Mouse (Mus musculus): ENCODE data around the gene Glo1. TPM values are rescaled to one million over a fixed set of nuclear protein-coding genes. Genes with fewer than 3 reads are reported as not detected.
A peak's percentile ranks its signal among the peaks of the same experiment; 100 is the strongest.
"Not testable (repeated sequence)": the region's sequence is repeated elsewhere in the genome, so short reads cannot be mapped to it uniquely, and the experiment has no call there.

Gene Glo1
- 100 to 1,000 TPM; 153 TPM for total RNA-seq (2021)
- long read RNA-seq, full-length matches to known transcripts = 383 of 406 reads
- long read RNA-seq, partial matches to known transcripts = 9 of 406 reads
- long read RNA-seq, other reads (novel, unspliced or antisense) = 14 of 406 reads

DNA sequence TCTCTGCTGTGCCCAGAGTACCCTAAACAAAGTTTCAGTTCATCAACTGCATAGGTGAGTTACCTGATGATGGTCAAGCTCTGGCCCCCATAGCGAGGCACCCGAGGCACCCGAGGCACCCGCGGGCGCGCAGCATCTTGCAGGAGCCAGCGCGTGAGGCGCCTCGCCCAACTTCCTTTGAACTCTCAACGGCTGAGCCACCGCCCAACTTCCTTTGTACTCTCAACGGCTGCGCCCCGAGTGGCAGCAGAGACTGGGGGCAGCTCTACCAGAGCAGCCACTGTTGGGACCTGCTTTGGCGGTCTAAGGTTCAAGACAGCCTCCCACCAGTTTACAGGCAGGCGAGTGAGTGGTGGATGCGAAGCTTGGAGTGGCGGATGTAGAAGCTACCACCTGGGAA lies at the start of gene Glo1:
Gene Glo1 (minus strand): TSS at position 153 of the 400 bp plus-strand sequence.
- DNase-seq (ENCODE audit: low spot score in 2 of 2) = not testable (repeated sequence)

DNA sequence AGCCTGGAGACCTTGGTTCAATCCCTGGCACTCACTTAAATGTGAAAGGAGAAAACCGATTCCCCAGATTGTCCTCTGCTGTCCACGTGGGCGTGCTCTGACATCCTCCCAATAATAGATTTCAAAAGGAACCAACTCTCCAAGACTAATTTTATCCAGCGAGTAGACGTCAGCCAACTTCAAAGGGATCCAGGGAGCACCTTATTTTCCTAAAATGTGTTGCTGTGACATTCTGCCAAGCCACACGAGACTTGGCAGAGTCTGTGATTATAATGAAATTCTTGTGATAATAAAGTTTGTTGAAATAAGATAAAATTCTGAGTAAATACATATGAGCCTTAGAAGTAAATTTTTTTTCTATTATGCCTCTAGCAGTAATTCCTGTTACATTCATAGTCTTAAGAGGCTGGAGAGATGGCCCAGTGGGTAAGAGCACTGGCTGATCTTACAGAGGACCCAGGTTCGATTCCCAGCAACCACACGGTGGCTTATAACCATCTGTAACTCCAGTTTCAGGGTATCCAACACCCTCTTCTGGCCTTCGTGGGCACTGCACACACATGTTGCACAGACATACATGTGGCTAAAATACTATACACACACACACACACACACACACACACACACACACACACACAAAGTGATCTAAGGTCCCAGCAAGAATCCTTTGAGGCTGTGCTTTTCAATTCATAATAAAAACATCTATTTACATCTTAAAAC lies 48.5 kb upstream of the Glo1 start:
- DNase-seq (ENCODE audit: low spot score in 2 of 2) = no peak

DNA sequence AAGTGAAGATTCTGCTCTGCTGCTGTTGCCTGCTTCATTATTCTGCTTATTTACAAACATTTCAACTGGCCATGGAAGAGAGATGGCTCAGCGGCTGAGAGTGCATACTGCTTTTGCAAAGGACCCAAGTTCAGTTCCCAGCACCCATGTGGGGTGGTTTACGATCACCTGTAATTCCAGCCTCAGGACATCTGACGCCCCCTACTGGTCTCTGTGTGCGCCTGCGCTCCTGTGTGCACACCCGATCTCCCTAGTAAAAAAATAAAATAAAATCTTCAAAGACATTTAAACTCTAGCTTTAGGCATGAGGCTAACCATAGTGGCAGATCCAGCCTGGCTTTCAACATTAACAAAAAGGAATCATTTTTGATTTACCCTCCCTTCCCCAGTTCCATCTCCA lies 46.4 kb upstream of the Glo1 start:
- DNase-seq (ENCODE audit: low spot score in 2 of 2) = no peak

DNA sequence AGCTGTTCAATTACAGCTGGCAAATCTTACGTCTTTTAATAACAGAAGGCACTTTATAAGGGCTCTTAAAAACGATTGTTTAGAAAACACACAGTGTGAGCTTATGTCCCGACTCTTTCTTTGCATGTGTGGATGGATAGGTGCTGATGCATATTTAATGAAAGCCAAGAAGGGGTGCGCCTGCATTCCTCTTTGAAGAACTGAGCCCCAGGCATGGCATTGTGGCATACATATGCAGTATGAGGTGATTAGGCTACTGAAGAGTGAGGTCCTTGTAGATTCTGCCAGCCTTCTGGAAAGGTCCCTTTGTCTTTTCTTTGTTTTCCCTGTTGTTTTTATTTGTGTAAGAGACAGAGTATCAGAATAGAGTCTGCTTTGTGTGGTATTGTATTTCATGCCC lies 45.9 kb upstream of the Glo1 start:
- DNase-seq (ENCODE audit: low spot score in 2 of 2) = no peak

DNA sequence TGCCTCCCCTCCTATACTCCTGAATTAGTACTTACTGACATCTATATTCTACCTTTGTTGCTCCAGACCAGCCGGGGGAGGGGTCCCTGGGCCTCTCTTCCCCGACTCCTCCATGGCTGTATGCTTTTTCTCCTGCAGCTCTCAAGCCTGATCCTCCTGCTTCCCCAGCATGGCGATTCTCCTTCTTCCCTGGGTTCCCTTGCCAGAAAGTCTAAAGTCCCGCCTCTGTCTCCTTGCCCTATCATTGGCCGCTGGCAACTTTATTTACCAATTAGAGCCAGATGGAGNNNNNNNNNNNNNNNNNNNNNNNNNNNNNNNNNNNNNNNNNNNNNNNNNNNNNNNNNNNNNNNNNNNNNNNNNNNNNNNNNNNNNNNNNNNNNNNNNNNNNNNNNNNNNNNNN lies 38.2 kb upstream of the Glo1 start:
- no peak for DNase-seq (ENCODE audit: low spot score in 2 of 2)

DNA sequence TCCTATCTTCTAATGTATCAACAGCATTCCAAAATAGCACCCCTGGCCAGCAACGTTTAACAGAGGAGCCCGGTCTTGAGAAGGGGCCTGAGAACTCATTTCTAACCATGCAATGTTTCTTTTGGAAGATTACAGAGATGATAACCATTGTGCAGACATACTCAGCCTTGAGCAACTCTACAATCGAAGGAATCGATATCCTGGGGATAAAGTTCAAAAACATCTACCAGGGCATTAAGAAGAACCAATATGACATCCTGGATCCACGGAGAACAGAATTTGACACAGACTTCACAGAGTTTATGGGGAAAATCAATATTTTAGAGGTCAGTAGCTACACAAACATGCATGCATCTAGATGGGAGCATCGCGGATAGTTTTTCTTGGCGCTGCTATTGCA lies 36.5 kb upstream of the Glo1 start:
- DNase-seq (ENCODE audit: low spot score in 2 of 2) = no peak

DNA sequence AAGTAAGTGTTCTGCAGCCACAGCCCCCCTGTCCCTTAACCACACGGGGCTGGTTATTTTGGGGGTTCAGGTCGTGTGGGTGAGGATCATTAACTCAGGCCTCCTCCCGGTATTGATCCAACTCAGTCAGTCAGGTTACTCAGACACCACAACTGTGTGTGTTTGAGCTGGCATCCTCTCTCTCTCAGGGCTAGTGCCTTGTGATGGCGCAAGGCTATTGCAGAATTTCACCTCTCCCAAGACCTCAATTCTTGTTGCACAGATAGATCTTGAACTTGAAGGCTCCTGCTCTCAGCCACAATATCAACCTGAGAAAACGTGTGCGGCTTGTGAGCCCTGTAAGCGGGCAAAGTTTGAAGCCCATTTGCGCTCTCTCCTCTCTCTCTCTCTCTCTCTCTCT lies 35.5 kb upstream of the Glo1 start:
- DNase-seq (ENCODE audit: low spot score in 2 of 2) = no peak

DNA sequence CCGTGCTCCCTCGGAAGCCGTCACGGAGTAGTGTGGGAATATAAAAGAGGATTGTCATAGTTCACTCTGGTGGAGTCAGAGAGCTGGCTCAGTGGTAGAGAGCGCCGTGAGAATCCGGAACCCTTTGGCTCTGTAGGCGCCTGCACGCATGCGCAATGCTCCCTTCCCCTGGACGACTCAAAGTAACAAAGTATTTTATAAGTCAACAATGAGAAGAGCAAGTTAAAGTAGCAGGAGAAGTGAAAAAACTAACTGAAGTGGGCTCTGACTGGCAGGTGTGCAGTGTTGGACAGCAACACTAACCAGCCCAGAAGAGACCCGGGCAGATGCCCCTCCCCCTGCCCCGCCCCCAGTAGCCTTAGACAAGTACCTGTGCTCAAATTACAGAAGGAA lies 31.5 kb upstream of the Glo1 start:
- DNase-seq (ENCODE audit: low spot score in 2 of 2) = peak; percentile 63 to 71

DNA sequence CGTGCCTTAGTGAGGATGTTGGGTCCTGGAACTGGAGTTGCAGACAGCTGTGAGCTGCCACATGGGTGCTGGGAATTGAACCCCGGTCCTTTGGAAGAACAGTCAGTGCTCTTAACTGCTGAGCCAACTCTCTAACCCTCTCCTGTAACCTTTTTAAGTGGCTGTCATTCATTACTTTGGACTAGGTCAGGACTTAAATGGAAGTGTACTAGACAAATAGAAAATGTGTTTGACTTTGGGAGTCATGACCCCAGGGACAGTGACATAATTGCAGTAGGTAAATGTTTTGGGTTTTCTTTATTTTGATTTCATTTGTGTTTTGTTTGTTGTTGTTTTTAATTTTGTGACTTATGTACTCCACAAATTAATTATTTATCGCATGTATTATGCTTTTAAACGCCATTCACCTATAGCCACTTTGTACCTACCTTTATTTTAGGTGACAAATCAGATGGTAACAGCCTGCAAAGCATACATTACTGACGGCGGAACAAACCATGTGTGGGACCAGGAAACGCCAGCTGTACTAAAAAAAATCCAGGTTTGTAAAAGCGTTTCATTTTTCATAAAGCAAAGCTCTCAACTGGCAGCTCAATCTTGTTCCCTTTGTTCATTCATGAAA lies 31.0 kb upstream of the Glo1 start:
- no peak for DNase-seq (ENCODE audit: low spot score in 2 of 2)

DNA sequence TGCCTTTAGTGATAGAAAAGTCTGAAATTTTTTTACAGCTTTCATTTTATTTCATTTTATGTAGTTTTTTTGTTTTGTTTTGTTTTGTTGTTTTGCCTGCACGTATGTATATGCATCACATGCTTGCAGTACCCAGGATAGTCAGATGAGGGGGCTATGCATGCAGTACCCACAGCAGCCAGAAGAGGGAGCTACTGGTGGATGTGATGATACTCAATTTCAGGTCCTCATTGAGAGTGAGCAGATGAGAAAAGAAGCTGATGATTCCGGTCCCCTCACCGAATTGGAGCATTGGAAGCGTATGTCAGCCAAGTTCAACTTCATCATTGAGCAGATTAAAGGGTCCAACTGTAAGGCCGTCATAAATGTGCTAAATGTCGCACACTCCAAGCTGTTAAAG lies 26.3 kb upstream of the Glo1 start:
- DNase-seq (ENCODE audit: low spot score in 2 of 2) = peak; percentile 39 to 42

DNA sequence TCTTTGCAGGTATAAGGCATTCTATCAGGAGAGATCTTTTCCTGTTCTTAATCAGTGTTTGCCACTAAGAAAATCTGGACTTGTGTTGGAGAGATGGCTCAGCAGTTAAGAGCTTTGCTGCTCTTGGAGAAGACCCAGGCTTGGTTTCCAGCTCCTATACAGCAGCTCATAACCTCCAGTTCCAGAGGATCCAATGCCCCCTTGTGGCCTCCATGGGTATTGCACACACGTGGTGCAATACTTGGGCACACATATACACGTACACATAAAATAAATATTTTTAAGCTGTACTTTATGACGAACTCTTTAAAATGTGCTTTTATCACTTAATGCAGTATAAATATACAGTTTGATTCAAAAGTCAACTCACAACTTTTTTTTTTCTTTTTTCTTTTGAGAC lies 22.1 kb upstream of the Glo1 start:
- no peak for DNase-seq (ENCODE audit: low spot score in 2 of 2)

DNA sequence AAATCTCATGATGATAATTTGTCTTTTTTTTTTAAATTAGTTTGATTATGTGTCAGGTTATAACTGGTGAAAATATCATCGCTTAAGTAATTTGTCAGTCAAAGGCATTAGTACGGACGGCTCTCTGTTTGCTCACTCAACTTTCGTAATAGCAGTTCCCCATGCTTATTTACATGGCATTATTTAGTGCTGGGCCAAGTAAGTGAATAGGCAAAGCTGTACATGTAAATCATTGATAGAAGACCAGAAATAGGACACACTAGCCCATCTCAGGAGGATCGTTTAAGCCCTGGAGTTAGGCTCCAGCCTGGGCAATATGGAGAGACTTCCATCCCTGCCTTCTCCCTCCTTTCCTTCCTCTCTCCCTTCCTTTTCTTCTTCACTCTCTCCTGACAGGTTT lies 14.2 kb upstream of the Glo1 start:
- DNase-seq (ENCODE audit: low spot score in 2 of 2) = no peak

DNA sequence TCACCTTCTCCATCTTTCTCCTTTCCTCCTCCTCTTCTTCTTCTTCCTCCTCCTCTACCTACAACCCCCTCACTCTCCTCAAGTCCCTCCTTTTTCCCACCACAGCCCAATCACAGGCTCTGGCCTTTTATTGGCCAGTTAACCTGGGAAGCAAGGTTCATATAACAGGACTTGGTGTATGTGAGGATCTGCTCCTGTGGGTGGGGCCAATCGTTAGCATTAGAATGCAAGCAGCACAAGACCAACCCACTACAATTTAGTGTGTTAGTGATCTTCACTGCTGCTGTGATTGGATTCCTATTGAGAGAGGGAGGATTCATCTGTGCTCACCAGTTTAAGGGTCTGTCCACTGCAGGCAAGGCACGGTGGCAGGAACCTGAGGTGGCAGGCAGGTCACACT lies 12.3 kb upstream of the Glo1 start:
- DNase-seq (ENCODE audit: low spot score in 2 of 2) = no peak

DNA sequence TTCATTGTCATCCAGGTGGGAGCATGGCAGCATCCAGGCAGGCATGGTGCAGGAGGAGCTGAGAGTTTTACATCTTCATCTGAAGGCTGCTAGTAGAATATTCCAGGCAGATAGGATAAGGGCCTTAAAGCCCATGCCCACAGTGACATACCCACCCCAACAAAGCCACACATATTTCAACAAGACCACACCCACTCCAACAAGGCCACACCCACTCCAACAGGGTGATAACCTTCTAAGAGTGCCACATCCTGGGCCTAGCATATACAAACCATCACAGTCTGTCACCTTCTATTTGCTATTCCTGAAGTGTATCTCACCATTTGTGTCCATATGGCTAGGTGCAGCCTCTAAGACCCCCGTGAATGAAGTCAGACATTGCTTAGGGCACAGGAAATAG lies 11.0 kb upstream of the Glo1 start:
- DNase-seq (ENCODE audit: low spot score in 2 of 2) = no peak

DNA sequence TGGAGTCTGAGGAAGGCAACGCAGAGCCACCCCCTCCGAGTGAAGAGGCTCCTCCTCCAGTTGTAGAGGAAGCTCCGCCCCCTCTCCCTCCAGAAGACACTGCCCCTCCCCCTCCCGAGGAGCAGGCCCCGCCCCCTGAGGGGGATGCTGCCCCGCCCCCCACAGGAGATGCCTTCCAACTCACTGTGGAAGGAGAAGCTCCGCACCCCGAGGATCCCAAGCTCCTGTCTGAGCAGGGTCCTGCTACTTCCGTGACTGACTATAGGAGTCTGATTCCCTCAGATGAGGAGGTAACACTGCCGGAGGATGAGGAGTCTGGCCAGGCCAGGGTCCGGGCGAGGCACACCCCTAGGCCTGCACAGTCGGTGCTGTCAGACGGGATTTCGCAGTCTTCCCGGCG lies 8.7 kb upstream of the Glo1 start:
- no peak for DNase-seq (ENCODE audit: low spot score in 2 of 2)

DNA sequence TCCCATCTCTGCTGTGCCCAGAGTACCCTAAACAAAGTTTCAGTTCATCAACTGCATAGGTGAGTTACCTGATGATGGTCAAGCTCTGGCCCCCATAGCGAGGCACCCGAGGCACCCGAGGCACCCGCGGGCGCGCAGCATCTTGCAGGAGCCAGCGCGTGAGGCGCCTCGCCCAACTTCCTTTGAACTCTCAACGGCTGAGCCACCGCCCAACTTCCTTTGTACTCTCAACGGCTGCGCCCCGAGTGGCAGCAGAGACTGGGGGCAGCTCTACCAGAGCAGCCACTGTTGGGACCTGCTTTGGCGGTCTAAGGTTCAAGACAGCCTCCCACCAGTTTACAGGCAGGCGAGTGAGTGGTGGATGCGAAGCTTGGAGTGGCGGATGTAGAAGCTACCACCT lies 2.5 kb downstream of the Glo1 start, which contains the start of gene Dnah8:
Gene Dnah8 (plus strand): TSS at position 223 of the 400 bp plus-strand sequence.
- not testable (repeated sequence) for DNase-seq (ENCODE audit: low spot score in 2 of 2)

DNA sequence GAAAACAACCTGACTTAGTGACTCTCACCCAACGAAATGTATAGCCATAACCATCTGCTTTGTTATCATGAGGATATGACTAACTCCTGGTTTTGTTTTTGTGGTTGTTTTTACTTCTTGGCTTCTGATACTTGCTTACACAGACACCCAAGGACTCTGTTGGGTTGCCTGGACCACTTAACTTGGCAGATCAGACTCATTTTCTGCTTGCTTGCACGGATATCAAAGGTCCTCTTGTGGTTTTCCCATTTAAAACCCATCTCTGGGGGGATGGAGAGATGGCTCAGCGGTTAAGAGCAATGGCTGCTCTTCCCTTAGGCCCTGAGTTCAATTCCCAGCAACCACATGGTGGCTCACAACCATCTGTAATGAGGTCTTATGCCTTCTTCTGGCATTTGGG lies 3.5 kb downstream of the Glo1 start:
- no peak for DNase-seq (ENCODE audit: low spot score in 2 of 2)

DNA sequence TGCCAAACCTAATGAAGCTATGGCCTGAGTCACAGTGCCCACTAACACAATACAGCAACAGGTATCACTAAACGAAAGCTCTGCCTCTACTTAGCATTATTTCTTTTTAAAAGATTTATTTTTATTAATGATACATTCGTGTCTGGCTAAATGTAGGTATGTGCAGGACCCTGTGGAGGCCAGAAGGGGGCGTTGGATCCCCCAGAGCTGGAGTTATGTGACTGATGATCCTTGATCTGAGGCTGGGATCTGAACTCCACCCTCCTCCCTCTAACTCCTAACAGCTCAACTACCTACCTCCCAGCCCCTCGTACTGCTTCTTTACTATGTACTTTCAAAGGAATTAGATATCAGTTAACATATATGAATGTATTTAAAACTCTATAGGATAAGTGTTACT lies 5.2 kb downstream of the Glo1 start:
- no peak for DNase-seq (ENCODE audit: low spot score in 2 of 2)

DNA sequence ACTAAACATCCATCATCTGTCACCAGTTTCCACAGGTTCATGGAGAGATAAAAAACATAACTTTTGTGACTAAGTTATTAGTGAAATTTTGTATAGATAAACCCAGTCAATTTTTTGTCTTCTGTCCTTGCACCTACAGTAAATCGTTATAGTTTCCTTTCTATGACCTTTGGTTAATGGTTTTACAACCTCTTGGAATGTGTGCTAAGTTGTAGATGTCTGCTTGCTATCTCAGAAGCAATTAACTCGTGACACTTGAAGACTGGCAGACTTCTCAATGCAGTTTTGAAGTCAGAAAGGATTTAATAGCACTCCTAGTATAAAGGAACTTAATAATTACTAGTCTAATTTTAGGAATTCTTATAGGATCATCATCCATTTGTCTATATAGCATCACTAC lies 6.1 kb downstream of the Glo1 start:
- no peak for DNase-seq (ENCODE audit: low spot score in 2 of 2)

DNA sequence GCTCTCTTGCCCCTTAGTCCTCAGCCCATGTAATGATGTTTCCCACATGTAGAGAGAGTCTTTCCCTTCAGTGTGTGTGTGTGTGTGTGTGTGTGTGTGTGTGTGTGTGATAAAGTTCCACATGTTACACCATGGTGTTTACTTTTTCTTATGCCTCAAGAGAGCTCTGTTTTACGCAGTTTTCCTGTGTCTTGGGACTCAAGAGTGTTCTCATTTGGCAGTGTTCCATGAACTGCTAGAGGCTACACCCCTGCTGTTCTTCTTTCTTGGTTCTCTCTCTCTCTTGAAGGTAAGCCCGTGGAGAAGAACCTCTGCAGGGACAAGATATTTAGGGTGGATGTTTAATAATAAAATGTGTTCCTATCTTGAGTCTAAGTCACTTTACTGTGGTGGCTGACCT lies 7.5 kb downstream of the Glo1 start:
- DNase-seq (ENCODE audit: low spot score in 2 of 2) = no peak

DNA sequence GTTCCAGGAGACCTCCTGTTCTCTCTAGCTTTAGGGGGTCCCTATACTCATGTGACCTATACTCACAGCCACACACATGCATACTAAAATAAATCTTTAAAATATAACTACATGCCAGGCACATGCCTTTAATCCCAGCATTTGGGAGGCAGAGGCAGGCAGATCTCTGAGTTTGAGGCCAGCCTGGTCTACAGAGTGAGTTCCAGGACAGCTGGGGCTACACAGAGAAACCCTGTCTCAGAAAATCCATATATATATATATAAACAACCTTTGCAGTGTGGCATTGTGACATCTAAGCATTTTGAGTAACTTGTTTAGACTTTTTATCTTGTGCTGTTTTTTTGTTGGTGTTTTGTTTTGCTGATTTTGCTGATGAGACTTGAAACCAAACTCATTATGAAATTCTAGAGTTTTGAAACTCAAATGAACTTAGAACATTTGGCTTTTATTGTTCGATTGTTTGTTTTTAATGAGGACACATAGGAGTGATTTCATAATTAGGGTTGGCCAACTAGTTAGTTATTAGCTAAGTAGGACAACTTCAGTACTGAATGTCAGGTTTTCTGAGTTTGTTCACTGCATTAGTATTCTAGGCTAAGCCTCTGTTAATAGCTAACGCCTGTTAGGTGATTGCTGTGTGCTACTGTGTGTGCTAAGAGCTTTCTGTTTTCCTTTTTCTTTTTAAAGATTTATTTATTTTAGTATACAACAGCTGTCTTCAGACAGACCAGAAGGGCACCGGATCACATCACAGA lies 8.4 kb downstream of the Glo1 start:
- DNase-seq (ENCODE audit: low spot score in 2 of 2) = no peak

DNA sequence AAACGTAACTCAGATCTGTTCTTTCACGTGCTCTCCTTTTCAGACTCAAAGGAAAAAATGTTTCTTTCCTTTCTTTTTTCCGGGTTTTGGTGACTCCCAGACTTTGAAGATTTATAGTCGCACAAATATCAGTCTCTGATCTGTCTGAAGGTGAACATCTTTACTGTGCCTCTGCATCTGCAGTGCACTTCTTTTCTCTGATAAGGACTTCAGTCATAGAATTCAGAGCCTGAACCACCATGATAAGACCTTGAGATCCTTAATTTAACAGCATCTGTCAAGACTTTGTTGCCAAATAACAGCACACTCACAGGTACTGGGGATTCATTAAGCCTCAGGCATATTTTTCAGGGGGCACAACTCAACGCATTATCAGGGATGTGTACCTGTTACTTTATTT lies 10.5 kb downstream of the Glo1 start:
- DNase-seq (ENCODE audit: low spot score in 2 of 2) = no peak

Data from layer of hippocampus, postnatal 10 days (tissue).